8 mouse cellular contexts compared by ENCODE assay signal in the genomic region with DNA sequence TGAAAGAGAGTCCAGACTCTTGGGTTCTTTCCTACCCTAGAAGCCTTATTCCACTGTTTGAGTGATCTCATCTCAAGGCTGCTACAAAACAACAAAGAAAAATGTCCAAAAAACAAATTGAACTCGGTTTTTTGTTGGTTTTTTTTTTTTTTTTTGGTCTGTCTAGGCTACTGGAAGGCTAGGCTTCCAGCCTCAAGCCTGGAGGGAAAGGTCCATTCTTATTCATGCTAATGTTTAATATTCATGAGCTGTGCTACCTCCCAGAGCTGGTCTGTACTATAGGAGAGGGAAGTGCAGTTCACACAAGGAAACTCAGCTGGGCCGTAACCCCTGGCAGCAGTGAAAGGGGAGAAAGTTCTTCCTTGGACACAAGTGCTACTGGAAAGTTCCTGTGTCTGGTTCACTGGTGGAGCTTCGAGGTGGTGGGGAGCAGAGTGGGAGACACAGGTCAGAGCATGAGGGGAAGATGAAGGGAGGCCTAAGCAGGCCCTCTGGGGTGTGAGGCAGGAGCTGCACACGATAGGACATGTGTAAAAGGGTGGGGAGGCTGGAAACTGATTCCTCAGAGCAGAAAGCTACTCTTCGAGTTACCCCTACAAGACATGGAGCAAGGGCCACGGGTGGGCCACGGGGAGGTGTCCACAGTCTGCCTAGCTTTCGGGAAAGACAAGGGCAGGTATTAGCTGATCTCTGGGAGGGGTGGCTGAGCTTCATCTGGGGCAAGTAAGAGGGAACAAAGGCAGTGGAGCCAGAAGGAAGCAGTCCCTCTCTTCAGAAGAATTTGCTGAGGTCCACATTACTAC. TPM values are rescaled to one million over a fixed set of nuclear protein-coding genes. Genes with fewer than 3 reads are reported as not detected.
DNase-seq lines count a peak whose midpoint lies in the region; ATAC-seq and TF ChIP-seq lines count a peak whose summit lies in the region.

No protein-coding gene starts in this region.

- peak overlapping the region; percentile 94 for H3K4me3 ChIP-seq in testis, adult 2 months (ENCODE audit: control insufficient read depth, low read depth, low read length)
- peak overlapping the region; percentile 84 for H3K4me3 ChIP-seq in forebrain, postnatal 0 days (ENCODE audit: low read depth, low read length)
- H3K4me3 ChIP-seq in kidney, embryonic 16.5 days (ENCODE audit: low read length), result peak overlapping the region; percentile 87
- H3K4me3 ChIP-seq in midbrain, embryonic 13.5 days (replicated peaks), result peak overlapping the region; percentile 91

- ATAC-seq in forebrain, postnatal 0 days, result no peak
- peak; percentile 25; the same call in 1 of the 2 replicates for ATAC-seq in kidney, embryonic 16.5 days (ENCODE audit: low FRiP score, low TSS enrichment)
- peak; percentile 21 for ATAC-seq in midbrain, embryonic 13.5 days
- no peak for ATAC-seq in activated CD4-positive, CD25-positive, alpha-beta regulatory T cell, adult 4 months

- H3K27ac ChIP-seq in testis, adult 2 months (ENCODE audit: control insufficient read depth, insufficient read depth, low read depth, low read length), result peak overlapping the region; percentile 90
- peak overlapping the region; percentile 98 for H3K27ac ChIP-seq in forebrain, postnatal 0 days (ENCODE audit: low read depth, low read length)
- peak overlapping the region; percentile 98 for H3K27ac ChIP-seq in kidney, embryonic 16.5 days (ENCODE audit: low read length)
- H3K27ac ChIP-seq in midbrain, embryonic 13.5 days, result peak overlapping the region; percentile 97

- WGBS in forebrain, postnatal 0 days, result 27% methylated on average over 8 of the region's 8 CpGs
- 35% methylated on average over 8 of the region's 8 CpGs for WGBS in kidney, embryonic 16.5 days
- WGBS in midbrain, embryonic 13.5 days, result 36% methylated on average over 8 of the region's 8 CpGs

- no peaks in the 10 kb centered on the region for H3K9me3 ChIP-seq in forebrain, postnatal 0 days (ENCODE audit: low read length)
- no peaks in the 10 kb centered on the region for H3K9me3 ChIP-seq in kidney, embryonic 16.5 days (ENCODE audit: low read length)
- H3K9me3 ChIP-seq in midbrain, embryonic 13.5 days, result no peaks in the 10 kb centered on the region

- H3K36me3 ChIP-seq in testis, adult 2 months (ENCODE audit: control insufficient read depth, insufficient read depth, low read length), result peaks cover 3% of the 10 kb centered on the region
- H3K36me3 ChIP-seq in forebrain, postnatal 0 days (ENCODE audit: insufficient read depth), result peaks cover 43% of the 10 kb centered on the region
- H3K36me3 ChIP-seq in kidney, embryonic 16.5 days (ENCODE audit: insufficient read depth, low read length), result peaks cover 38% of the 10 kb centered on the region
- peaks cover 45% of the 10 kb centered on the region for H3K36me3 ChIP-seq in midbrain, embryonic 13.5 days

- H3K9ac ChIP-seq in forebrain, postnatal 0 days, result peak overlapping the region; percentile 87
- H3K9ac ChIP-seq in kidney, embryonic 16.5 days (replicated peaks; ENCODE audit: low read length), result peak overlapping the region; percentile 97
- peak overlapping the region; percentile 94 for H3K9ac ChIP-seq in midbrain, embryonic 13.5 days (replicated peaks)

- TF ChIP-seq POLR2A in testis, adult 2 months (IDR thresholded peaks at IDR 0.05; ENCODE audit: control insufficient read depth, low read depth, low read length), result no peak; the same call in 1 of the 2 replicates

- H3K27me3 ChIP-seq in testis, adult 2 months (ENCODE audit: control insufficient read depth, insufficient read depth, low read length), result no peaks in the 10 kb centered on the region
- no peaks in the 10 kb centered on the region for H3K27me3 ChIP-seq in forebrain, postnatal 0 days (ENCODE audit: insufficient read depth, low read length)
- H3K27me3 ChIP-seq in kidney, embryonic 16.5 days (ENCODE audit: insufficient read depth, low read length), result no peaks in the 10 kb centered on the region
- H3K27me3 ChIP-seq in midbrain, embryonic 13.5 days, result no peaks in the 10 kb centered on the region

- no peak for DNase-seq in testis, postnatal 14 days (ENCODE audit: low spot score)
- DNase-seq in forebrain, postnatal 0 days, result no peak
- DNase-seq in thymus, postnatal 36 days, result peak; percentile 47 to 68
- no peak for DNase-seq in layer of hippocampus, postnatal 14 days (ENCODE audit: low spot score in 2 of 2)

- H3K4me1 ChIP-seq in testis, adult 2 months (ENCODE audit: control insufficient read depth, insufficient read depth, low read length), result peaks cover 6% of the 10 kb centered on the region
- H3K4me1 ChIP-seq in forebrain, postnatal 0 days (ENCODE audit: insufficient read depth), result peaks cover 18% of the 10 kb centered on the region
- H3K4me1 ChIP-seq in kidney, embryonic 16.5 days (ENCODE audit: insufficient read depth, low read length), result peaks cover 32% of the 10 kb centered on the region
- H3K4me1 ChIP-seq in midbrain, embryonic 13.5 days (replicated peaks), result peaks cover 46% of the 10 kb centered on the region

- no peak for TF ChIP-seq CTCF in testis, adult 2 months (IDR thresholded peaks at IDR 0.05; ENCODE audit: control insufficient read depth, insufficient read depth, insufficient replicate concordance, low read depth, low read length)
- TF ChIP-seq CTCF in forebrain, postnatal 0 days (IDR thresholded peaks at IDR 0.05; ENCODE audit: low read depth), result no peak

- H3K4me2 ChIP-seq in forebrain, postnatal 0 days (ENCODE audit: low read depth), result peak overlapping the region; percentile 89
- H3K4me2 ChIP-seq in kidney, embryonic 16.5 days (replicated peaks; ENCODE audit: low read depth, low read length), result peak overlapping the region; percentile 88
- peak overlapping the region; percentile 89 for H3K4me2 ChIP-seq in midbrain, embryonic 13.5 days (replicated peaks)

RNA-seq across cellular contexts. Expression of a gene that starts 1.3 kb away (rescaled TPM):
- polyA plus RNA-seq in testis, adult 2 months (2012; rRNA removed), result 744 and 839 TPM in 2 replicates
- 207 and 235 TPM in 2 replicates for total RNA-seq in forebrain, postnatal 0 days (2014; rRNA removed)
- polyA plus RNA-seq in forebrain, postnatal 0 days (2015; fragmentation: Nextera tagmentation; extraction: Ambion mirVana), result 578 and 712 TPM in 2 replicates
- polyA plus RNA-seq in kidney, embryonic 16.5 days (2015; fragmentation: Nextera tagmentation; extraction: Ambion mirVana), result 14.0 and 16.6 TPM in 2 replicates
- polyA plus RNA-seq in midbrain, embryonic 13.5 days (2015; fragmentation: Nextera tagmentation; extraction: Ambion mirVana), result 253 and 276 TPM in 2 replicates
- total RNA-seq in layer of hippocampus, postnatal 14 days (2021), result 100 to 1,000 TPM; 496 to 516 TPM
- 10 to 100 TPM; 21.2 to 31.5 TPM for polyA plus RNA-seq in activated CD4-positive, CD25-positive, alpha-beta regulatory T cell, adult 4 months (2017; shearing (Covaris generic))

RNA-seq across cellular contexts. Expression of a gene that starts 2.2 kb away (rescaled TPM):
- 95.8 and 99.6 TPM in 2 replicates for polyA plus RNA-seq in testis, adult 2 months (2012; rRNA removed)
- total RNA-seq in forebrain, postnatal 0 days (2014; rRNA removed), result 55.7 and 68.0 TPM in 2 replicates
- polyA plus RNA-seq in forebrain, postnatal 0 days (2015; fragmentation: Nextera tagmentation; extraction: Ambion mirVana), result 54.2 and 54.9 TPM in 2 replicates
- polyA plus RNA-seq in kidney, embryonic 16.5 days (2015; fragmentation: Nextera tagmentation; extraction: Ambion mirVana), result 90.3 and 94.4 TPM in 2 replicates
- 66.8 and 68.4 TPM in 2 replicates for polyA plus RNA-seq in midbrain, embryonic 13.5 days (2015; fragmentation: Nextera tagmentation; extraction: Ambion mirVana)
- total RNA-seq in layer of hippocampus, postnatal 14 days (2021), result 10 to 100 TPM; 85.9 to 87.3 TPM
- 100 to 1,000 TPM; 258 to 260 TPM for polyA plus RNA-seq in activated CD4-positive, CD25-positive, alpha-beta regulatory T cell, adult 4 months (2017; shearing (Covaris generic))

RNA-seq across cellular contexts. Expression of a gene that starts 10.7 kb away (rescaled TPM):
- 603 and 652 TPM in 2 replicates for polyA plus RNA-seq in testis, adult 2 months (2012; rRNA removed)
- 0.29 TPM in 1 of 2 replicates, not detected in the other for total RNA-seq in forebrain, postnatal 0 days (2014; rRNA removed)
- polyA plus RNA-seq in forebrain, postnatal 0 days (2015; fragmentation: Nextera tagmentation; extraction: Ambion mirVana), result 0.11 and 0.28 TPM in 2 replicates
- polyA plus RNA-seq in kidney, embryonic 16.5 days (2015; fragmentation: Nextera tagmentation; extraction: Ambion mirVana), result 0.53 and 0.55 TPM in 2 replicates
- polyA plus RNA-seq in midbrain, embryonic 13.5 days (2015; fragmentation: Nextera tagmentation; extraction: Ambion mirVana), result 0.23 and 0.26 TPM in 2 replicates
- total RNA-seq in layer of hippocampus, postnatal 14 days (2021), result not detected
- polyA plus RNA-seq in activated CD4-positive, CD25-positive, alpha-beta regulatory T cell, adult 4 months (2017; shearing (Covaris generic)), result 1 to 10 TPM in 1 of 2 experiments, under 1 TPM in 1; 0.40 to 1.1 TPM

RNA-seq across cellular contexts. Expression of a gene that starts 13.0 kb away (rescaled TPM):
- polyA plus RNA-seq in testis, adult 2 months (2012; rRNA removed), result 5.2 and 5.6 TPM in 2 replicates
- 6.1 and 9.9 TPM in 2 replicates for total RNA-seq in forebrain, postnatal 0 days (2014; rRNA removed)
- 0.54 and 1.5 TPM in 2 replicates for polyA plus RNA-seq in forebrain, postnatal 0 days (2015; fragmentation: Nextera tagmentation; extraction: Ambion mirVana)
- polyA plus RNA-seq in kidney, embryonic 16.5 days (2015; fragmentation: Nextera tagmentation; extraction: Ambion mirVana), result 8.8 and 10.8 TPM in 2 replicates
- 5.5 and 5.7 TPM in 2 replicates for polyA plus RNA-seq in midbrain, embryonic 13.5 days (2015; fragmentation: Nextera tagmentation; extraction: Ambion mirVana)
- total RNA-seq in layer of hippocampus, postnatal 14 days (2021), result 10 to 100 TPM; 10.5 to 11.8 TPM
- 10 to 100 TPM; 31.0 to 34.7 TPM for polyA plus RNA-seq in activated CD4-positive, CD25-positive, alpha-beta regulatory T cell, adult 4 months (2017; shearing (Covaris generic))

RNA-seq across cellular contexts. Expression of a gene that starts 20.3 kb away (rescaled TPM):
- polyA plus RNA-seq in testis, adult 2 months (2012; rRNA removed), result 1.9 and 2.0 TPM in 2 replicates
- 0.23 and 0.33 TPM in 2 replicates for total RNA-seq in forebrain, postnatal 0 days (2014; rRNA removed)
- polyA plus RNA-seq in forebrain, postnatal 0 days (2015; fragmentation: Nextera tagmentation; extraction: Ambion mirVana), result not detected in 2 replicates
- polyA plus RNA-seq in kidney, embryonic 16.5 days (2015; fragmentation: Nextera tagmentation; extraction: Ambion mirVana), result 0.41 and 0.82 TPM in 2 replicates
- 0.17 TPM in 1 of 2 replicates, not detected in the other for polyA plus RNA-seq in midbrain, embryonic 13.5 days (2015; fragmentation: Nextera tagmentation; extraction: Ambion mirVana)
- total RNA-seq in layer of hippocampus, postnatal 14 days (2021), result under 1 TPM in 1 of 2 experiments, not detected in 1; 0.46 TPM
- polyA plus RNA-seq in activated CD4-positive, CD25-positive, alpha-beta regulatory T cell, adult 4 months (2017; shearing (Covaris generic)), result not detected

Comparison
In these comparisons a context has a peak if more than half of its experiments do, and no peak if none do; other contexts are left out.
1. DNase-seq: peak in thymus, postnatal 36 days (2 of 2); none in testis, postnatal 14 days (single experiment), forebrain, postnatal 0 days (single experiment) and layer of hippocampus, postnatal 14 days (0 of 2).
2. ATAC-seq: peak in kidney, embryonic 16.5 days (single experiment) and midbrain, embryonic 13.5 days (single experiment); none in forebrain, postnatal 0 days (single experiment) and activated CD4-positive, CD25-positive, alpha-beta regulatory T cell, adult 4 months (single experiment).
3. RNA of a gene that starts 10.7 kb away (polyA plus RNA-seq): 603 to 652 TPM in testis, adult 2 months; 0.40 to 1.1 TPM in activated CD4-positive, CD25-positive, alpha-beta regulatory T cell, adult 4 months, 0.53 to 0.55 TPM in kidney, embryonic 16.5 days, 0.11 to 0.28 TPM in forebrain, postnatal 0 days and 0.23 to 0.26 TPM in midbrain, embryonic 13.5 days; every median in the first group is over 100 times any median in the second.
4. Peak in every context shown above with its lines, with median percentiles within 50 percentile points of each other: H3K27ac ChIP-seq, H3K4me3 ChIP-seq, H3K4me2 ChIP-seq and H3K9ac ChIP-seq.